Mouse (Mus musculus): ENCODE measurements at regions not wholly inside any gene's neighbourhood (a gene's known extent, or its start where the extent isn't known, plus 50 kb on each side); places are given as distances from the start of the nearest gene placed in this dataset.

DNA sequence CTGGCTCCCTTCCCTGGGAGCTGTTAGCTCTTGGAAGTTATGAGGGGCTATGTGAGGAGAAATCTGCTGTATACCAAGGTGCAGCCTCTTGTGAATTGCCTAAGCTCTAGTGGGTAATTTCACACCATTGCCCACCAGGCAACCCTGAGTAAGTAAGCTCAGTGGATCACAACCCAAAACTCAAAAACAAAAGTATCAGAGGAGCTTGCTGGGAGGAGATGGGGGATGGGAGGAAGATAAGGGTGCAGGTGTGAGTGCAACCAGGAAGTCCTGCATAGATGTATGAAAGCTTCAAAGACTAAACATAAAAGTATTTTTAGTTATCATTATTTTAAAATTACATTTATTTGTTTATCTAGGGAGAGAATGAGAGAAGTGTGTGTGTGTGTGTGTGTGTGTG is 50.8 kb upstream of the Ddx18 start:
- no peak for DNase-seq

Data from right cerebral cortex, adult 18-20 months (tissue).